Mouse (Mus musculus) midbrain, embryonic 10.5 days (tissue): ENCODE data around the gene Hnrnpdl. TPM values are rescaled to one million over a fixed set of nuclear protein-coding genes. Genes with fewer than 3 reads are reported as not detected.

Experiments used
- DNase-seq: peaks from one replicate; pipeline ENCODE4 v3.0.0-alpha.2; 2017; ENCODE audit warnings: low spot score
- H3K27ac ChIP-seq: fragments of 300-500 bp; sonication (generic); replicated peaks from 2 replicates; pipeline ENCODE4 v1.5.1; 2016; ENCODE audit warnings: mild to moderate bottlenecking
- H3K27me3 ChIP-seq: fragments of 300-500 bp; sonication (generic); 2 replicates; pipeline ENCODE4 v1.6.1; 2016; ENCODE audit warnings: low read depth, mild to moderate bottlenecking; ENCODE audit not compliant: poor library complexity, severe bottlenecking
- H3K36me3 ChIP-seq: fragments of 300-500 bp; sonication (generic); 2 replicates; pipeline ENCODE4 v1.6.1; 2016; ENCODE audit warnings: mild to moderate bottlenecking, moderate library complexity
- H3K4me1 ChIP-seq: fragments of 300-500 bp; sonication (generic); 2 replicates; pipeline ENCODE4 v1.6.1; 2016
- H3K4me3 ChIP-seq: fragments of 300-500 bp; sonication (generic); 2 replicates; pipeline ENCODE4 v1.5.1; 2016; ENCODE audit warnings: mild to moderate bottlenecking, moderate library complexity
- H3K9me3 ChIP-seq: fragments of 300-500 bp; sonication (generic); replicated peaks from 2 replicates; pipeline ENCODE4 v1.6.1; 2016; ENCODE audit warnings: mild to moderate bottlenecking
- WGBS: fragments of 180-500 bp; shearing (Covaris S2); methylation state at CpG from one replicate; pipeline ENCODE4 v1.1.7; 2016; 5-methylcytosine and 5-hydroxymethylcytosine counted together
- polyA plus RNA-seq: library from polyadenylated mRNA; unstranded; fragments of >200 nt; fragmentation: Nextera tagmentation; extraction: Ambion mirVana; gene quantifications from 2 replicates; pipeline ENCODE4 v1.2.1, GENCODE M21; 2016

Gene Hnrnpdl
- polyA plus RNA-seq, 1 experiment from 2014 or later: 234 TPM

DNA sequence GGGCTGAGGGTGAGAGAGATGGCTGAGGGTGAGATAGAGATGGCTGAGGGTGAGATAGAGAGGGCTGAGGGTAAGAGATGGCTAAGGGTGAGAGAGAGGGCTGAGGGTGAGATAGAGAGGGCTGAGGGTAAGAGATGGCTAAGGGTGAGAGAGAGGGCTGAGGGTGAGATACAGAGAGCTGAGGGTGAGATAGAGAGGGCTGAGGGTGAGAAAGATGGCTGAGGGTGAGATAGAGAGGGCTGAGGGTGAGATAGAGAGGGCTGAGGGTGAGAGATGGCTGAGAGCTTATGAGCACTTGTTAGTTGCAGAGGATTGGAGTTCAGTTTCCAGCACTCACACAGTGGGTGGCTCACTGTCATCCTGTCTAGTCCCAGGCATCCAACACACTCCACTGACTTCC, 19.4 kb downstream of the Hnrnpdl start:
- Histone ChIP-seq H3K27me3 (no peaks in the 10 kb centered on the region), H3K4me3 (no peak overlapping the region)

DNA sequence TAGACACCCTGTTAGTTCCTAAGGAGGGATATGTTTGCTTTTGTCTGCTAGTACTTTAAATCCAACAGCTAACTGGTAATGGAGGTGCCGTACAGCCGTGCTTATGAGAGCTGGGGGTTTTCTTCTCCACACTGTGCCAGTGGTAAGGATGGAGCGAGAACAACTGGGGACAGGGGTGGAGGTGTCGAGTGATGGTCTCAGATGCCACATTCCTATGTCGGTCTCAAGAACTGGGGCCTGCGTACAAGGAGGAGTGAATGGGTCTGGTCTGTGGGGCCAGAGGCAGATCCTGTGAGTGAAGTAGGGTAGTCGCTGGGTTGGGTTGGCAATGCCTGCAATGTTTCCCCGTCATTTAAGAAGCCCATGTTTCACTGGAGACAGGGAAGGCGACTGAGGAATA, 26.9 kb downstream of the Hnrnpdl start:
- WGBS: 89% methylated on average over 9 of the region's 9 CpGs
- H3K4me3 ChIP-seq: no peak overlapping the region
- no peaks in the 10 kb centered on the region for H3K9me3 ChIP-seq
- no peaks in the 10 kb centered on the region for H3K4me1 ChIP-seq
- H3K27me3 ChIP-seq: no peaks in the 10 kb centered on the region
- DNase-seq: no peak
- H3K36me3 ChIP-seq: no peaks in the 10 kb centered on the region
- H3K27ac ChIP-seq: no peak overlapping the region

More for the DNA sequence above, 19.4 kb downstream of the Hnrnpdl start:
- no peaks in the 10 kb centered on the region for H3K9me3 ChIP-seq
- DNase-seq: no peak
- no peaks in the 10 kb centered on the region for H3K4me1 ChIP-seq
- no peaks in the 10 kb centered on the region for H3K36me3 ChIP-seq
- H3K27ac ChIP-seq: no peak overlapping the region

DNA sequence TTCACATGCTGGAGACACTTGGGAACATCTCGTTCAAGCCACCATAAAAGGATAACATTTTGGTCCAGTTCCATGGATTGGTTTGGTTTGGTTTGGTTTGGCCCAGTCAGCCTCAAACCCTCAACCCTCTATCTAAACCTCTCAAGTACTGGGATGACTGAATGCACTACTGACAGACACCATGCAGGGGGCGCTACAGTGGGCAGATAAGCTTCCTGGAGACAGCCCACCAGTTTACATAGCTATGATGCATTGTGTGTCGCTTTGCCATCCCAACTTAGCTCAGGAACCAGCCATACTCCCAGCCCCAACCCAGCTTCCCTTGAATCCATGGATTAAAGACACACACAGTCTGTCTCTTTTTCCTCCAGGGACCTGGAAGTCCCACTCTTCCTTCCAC, 31.0 kb downstream of the Hnrnpdl start:
- Histone ChIP-seq H3K27me3 (no peaks in the 10 kb centered on the region), H3K9me3 (no peaks in the 10 kb centered on the region), H3K4me1 (no peaks in the 10 kb centered on the region), H3K27ac (no peak overlapping the region), H3K4me3 (no peak overlapping the region), H3K36me3 (no peaks in the 10 kb centered on the region)
- WGBS: 62% methylated on average over 3 of the region's 3 CpGs
- no peak for DNase-seq

DNA sequence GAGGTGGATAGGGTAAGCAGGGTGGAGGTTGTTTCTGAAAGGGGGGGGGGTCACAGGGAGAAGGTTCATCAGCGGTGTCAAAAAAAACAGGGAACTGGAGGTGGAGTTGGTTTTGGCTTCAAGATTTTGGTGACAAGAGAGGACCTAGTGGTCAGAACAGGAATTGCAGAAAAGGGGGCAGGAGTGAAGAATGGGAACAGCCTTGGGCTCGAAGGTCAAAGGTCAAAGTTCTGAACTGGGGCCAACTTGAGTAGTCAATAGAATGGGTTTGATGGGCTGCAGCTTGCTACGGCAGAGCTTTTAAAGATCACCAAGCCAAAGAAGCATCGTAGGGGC, 32.5 kb downstream of the Hnrnpdl start:
- Histone ChIP-seq H3K4me1 (no peaks in the 10 kb centered on the region), H3K27me3 (no peaks in the 10 kb centered on the region), H3K36me3 (no peaks in the 10 kb centered on the region), H3K9me3 (no peaks in the 10 kb centered on the region), H3K27ac (no peak overlapping the region), H3K4me3 (no peak overlapping the region)
- 80% methylated on average over 4 of the region's 4 CpGs for WGBS
- no peak for DNase-seq

DNA sequence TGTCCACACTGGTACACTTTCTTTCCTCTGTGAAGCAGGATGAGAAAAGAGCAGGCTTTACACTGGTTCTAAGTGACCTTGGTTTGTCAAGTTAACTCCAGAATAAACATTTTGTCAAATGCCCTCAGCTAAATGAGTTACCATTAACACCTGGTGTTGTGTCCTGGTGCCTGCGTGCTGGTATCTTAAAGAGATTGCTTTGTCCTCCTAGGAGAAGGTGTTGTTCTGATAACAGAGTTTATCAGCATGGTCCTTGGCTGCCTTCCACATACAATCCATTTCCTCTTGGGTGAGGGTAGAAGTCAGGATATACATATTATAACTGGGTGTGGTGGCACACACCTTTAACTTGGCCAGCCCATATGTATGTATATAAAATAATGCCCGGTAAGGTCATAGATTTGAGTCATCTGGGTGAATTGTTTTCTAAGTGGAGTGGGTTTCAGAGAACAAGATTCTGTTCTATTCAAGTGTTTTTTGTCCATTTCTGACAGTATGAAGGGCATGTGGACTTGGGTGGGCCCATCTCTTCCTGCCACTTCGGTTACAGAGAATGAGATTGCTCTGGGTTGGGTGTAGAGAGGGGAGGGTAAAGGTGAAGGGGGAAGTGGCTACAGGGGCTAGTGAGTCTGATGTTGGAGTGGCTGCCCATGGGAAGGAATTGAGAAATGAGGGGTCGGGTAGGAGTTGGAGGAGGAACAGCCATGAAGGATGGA, 33.0 kb downstream of the Hnrnpdl start:
- 89% methylated on average over 4 of the region's 4 CpGs for WGBS
- H3K4me3 ChIP-seq: no peak overlapping the region
- no peaks in the 10 kb centered on the region for H3K9me3 ChIP-seq
- no peaks in the 10 kb centered on the region for H3K27me3 ChIP-seq
- H3K36me3 ChIP-seq: no peaks in the 10 kb centered on the region
- H3K27ac ChIP-seq: no peak overlapping the region
- DNase-seq: no peak
- no peaks in the 10 kb centered on the region for H3K4me1 ChIP-seq

GRCm38 (mm10) chr5:100005896-100006295, 33.6 kb downstream of the Hnrnpdl start:
- WGBS: 82% methylated on average over 6 of the region's 6 CpGs

DNA sequence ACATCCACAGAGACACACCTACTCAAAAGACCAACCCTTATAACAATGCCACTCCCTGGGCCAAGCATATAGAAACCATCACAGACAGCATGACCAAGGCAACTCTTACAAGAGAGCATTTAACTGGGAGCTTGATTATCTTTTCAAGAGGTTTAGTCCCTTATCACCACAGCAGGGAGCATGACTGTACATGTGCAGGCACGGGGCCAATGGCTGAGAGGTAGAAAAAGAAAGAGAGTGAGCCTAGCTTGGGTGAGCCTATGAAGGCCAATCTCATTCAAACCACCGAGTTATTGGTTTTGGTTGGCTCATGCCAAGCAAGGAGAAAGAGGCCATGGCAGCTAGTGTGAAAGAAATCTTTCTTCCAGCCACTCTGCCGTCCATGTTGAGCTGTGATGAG, 34.0 kb downstream of the Hnrnpdl start:
- no peak for DNase-seq
- no peak overlapping the region for H3K4me3 ChIP-seq
- H3K9me3 ChIP-seq: no peaks in the 10 kb centered on the region
- WGBS: 68% methylated on average over 3 of the region's 3 CpGs
- no peaks in the 10 kb centered on the region for H3K4me1 ChIP-seq
- H3K27ac ChIP-seq: no peak overlapping the region
- H3K36me3 ChIP-seq: no peaks in the 10 kb centered on the region
- no peaks in the 10 kb centered on the region for H3K27me3 ChIP-seq

More at GRCm38 (mm10) chr5:100005896-100006295, 33.6 kb downstream of the Hnrnpdl start:
- H3K9me3 ChIP-seq: no peaks in the 10 kb centered on the region
- H3K4me1 ChIP-seq: no peaks in the 10 kb centered on the region
- H3K4me3 ChIP-seq: no peak overlapping the region
- H3K27me3 ChIP-seq: no peaks in the 10 kb centered on the region
- no peaks in the 10 kb centered on the region for H3K36me3 ChIP-seq
- H3K27ac ChIP-seq: no peak overlapping the region
- DNase-seq: no peak

DNA sequence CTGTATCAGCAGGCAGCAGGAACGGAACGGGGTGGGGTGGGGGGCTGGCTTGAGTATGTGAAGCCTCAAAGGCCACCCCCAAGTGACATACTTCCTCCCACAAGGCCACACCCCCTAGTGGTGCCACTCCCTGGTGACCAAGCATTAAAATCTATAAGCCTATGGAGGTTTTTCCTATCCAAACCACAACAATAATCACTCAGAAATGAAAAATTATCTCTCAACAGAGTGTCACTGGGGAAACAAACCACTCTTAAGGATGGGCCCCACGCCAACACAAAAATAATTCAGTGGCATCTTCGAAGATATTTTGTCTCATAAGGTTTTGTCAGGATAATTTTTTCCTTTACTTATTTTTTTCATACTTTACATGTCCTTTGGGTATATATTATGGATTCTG, 35.6 kb downstream of the Hnrnpdl start:
- no peak for DNase-seq
- WGBS: 84% methylated on average over 4 of the region's 4 CpGs
- Histone ChIP-seq H3K27ac (no peak overlapping the region), H3K9me3 (no peaks in the 10 kb centered on the region), H3K4me3 (no peak overlapping the region), H3K4me1 (no peaks in the 10 kb centered on the region), H3K36me3 (no peaks in the 10 kb centered on the region), H3K27me3 (no peaks in the 10 kb centered on the region)

- Histone ChIP-seq H3K27ac (no peak overlapping the region), H3K4me3 (no peak overlapping the region), H3K9me3 (peaks cover 7% of the 10 kb centered on the region), H3K27me3 (no peaks in the 10 kb centered on the region), H3K36me3 (no peaks in the 10 kb centered on the region), H3K4me1 (no peaks in the 10 kb centered on the region)
- DNase-seq: no peak
- WGBS: 60% methylated on average over 7 of the region's 8 CpGs
These were observed 39.0 kb downstream of the Hnrnpdl start for GRCm38 (mm10) chr5:100000500-100000899.

GRCm38 (mm10) chr5:100000048-100000447, 39.4 kb downstream of the Hnrnpdl start:
- Histone ChIP-seq H3K4me1 (no peaks in the 10 kb centered on the region), H3K27me3 (no peaks in the 10 kb centered on the region), H3K27ac (no peak overlapping the region), H3K36me3 (no peaks in the 10 kb centered on the region), H3K9me3 (peaks cover 8% of the 10 kb centered on the region), H3K4me3 (no peak overlapping the region)
- WGBS: 83% methylated on average over 7 of the region's 7 CpGs
- DNase-seq: no peak

DNA sequence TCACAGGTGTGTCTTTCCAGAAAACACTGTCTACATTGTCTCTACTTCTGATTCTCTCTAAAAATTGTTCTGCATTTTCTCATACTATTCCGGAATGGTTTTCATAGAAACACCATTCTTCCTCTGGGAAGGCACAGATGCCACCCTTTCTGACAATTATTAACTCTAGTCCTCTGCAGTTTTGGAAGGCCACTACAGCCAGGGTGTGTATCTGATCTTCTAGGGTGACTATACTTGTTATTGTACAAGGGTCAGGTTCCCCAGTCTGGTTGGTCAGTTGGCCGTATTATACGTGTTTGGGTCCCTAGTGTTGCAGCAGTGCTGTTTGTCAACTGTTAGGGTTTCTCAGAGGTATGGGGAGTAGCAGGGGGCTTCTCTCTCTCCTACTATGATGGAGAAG, 44.8 kb downstream of the Hnrnpdl start:
- no peak for DNase-seq
- 93% methylated on average over 3 of the region's 3 CpGs for WGBS
- H3K9me3 ChIP-seq: peaks cover 8% of the 10 kb centered on the region

DNA sequence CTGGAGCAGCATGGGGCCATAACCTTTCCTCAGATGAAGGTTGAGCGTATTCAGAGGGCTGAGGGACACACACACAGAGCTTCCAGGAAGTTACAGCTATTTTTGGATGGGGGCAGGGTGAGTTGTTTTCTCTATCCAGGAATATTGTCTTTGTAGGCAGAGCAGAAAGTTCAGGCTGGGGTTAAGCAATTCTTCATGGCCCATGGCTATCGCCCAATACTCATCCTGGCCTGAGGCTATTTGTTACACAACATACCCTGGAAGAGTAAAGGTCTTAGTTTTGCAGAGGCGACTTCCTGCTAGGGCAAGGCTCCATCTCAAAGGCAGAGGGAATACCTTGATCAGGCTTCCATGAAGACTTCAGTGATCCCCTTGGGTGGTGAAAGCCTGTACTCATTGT, 45.3 kb downstream of the Hnrnpdl start:
- Histone ChIP-seq H3K27ac (no peak overlapping the region), H3K4me1 (no peaks in the 10 kb centered on the region), H3K9me3 (peaks cover 8% of the 10 kb centered on the region), H3K27me3 (no peaks in the 10 kb centered on the region), H3K36me3 (no peaks in the 10 kb centered on the region), H3K4me3 (no peak overlapping the region)
- 83% methylated on average over 3 of the region's 3 CpGs for WGBS
- no peak for DNase-seq

More for the DNA sequence above, 44.8 kb downstream of the Hnrnpdl start:
- no peaks in the 10 kb centered on the region for H3K27me3 ChIP-seq
- H3K27ac ChIP-seq: no peak overlapping the region
- H3K36me3 ChIP-seq: no peaks in the 10 kb centered on the region
- H3K4me3 ChIP-seq: no peak overlapping the region
- no peaks in the 10 kb centered on the region for H3K4me1 ChIP-seq
